Comparison of ENCODE assay signal across 8 mouse cellular contexts in genomic region chr2:105126279-105126678, GRCm38 (mm10). TPM values are rescaled to one million over a fixed set of nuclear protein-coding genes. Genes with fewer than 3 reads are reported as not detected.
DNase-seq lines count a peak whose midpoint lies in the region.

Wt1 (plus strand) TSS chr2:105126529.

- WGBS in heart, embryonic 10.5 days: under 1% methylated on average over 25 of the region's 25 CpGs

- H3K4me1 ChIP-seq in heart, embryonic 10.5 days: peaks cover 40% of the 10 kb centered on the region

- H3K27me3 ChIP-seq in heart, embryonic 10.5 days (ENCODE audit: insufficient read depth, poor library complexity, severe bottlenecking): peaks cover 97% of the 10 kb centered on the region

- no peaks in the 10 kb centered on the region for H3K9me3 ChIP-seq in heart, embryonic 10.5 days

- no peaks in the 10 kb centered on the region for H3K36me3 ChIP-seq in heart, embryonic 10.5 days

- DNase-seq in ovary, adult 18-20 months (ENCODE audit: low spot score): peak; percentile 87
- DNase-seq in ovary, postnatal 10 days (ENCODE audit: low spot score): no peak
- DNase-seq in heart, embryonic 10.5 days (ENCODE audit: low spot score): no peak
- DNase-seq in kidney, adult 9 months: peak; percentile 16
- DNase-seq in lung, postnatal 36 days: peak; percentile 21
- DNase-seq in yolk sac, embryonic 10.5 days (ENCODE audit: low spot score): peak; percentile 51
- no peak for DNase-seq in right cerebral cortex, adult 18-20 months
- DNase-seq in right cerebral cortex, postnatal 25 days: no peak

- H3K4me3 ChIP-seq in heart, embryonic 10.5 days: peak within 1 kb of the TSS; percentile 55

- peak within 1 kb of the TSS; percentile 71 for H3K27ac ChIP-seq in heart, embryonic 10.5 days

RNA-seq across cellular contexts. Expression of gene Wt1, which starts in this region (rescaled TPM):
- polyA plus RNA-seq in heart, embryonic 10.5 days (2016; fragmentation: Nextera tagmentation; extraction: Ambion mirVana): 36.5 and 41.9 TPM in 2 replicates

Comparison
In these comparisons a context has a peak if more than half of its experiments do, and no peak if none do; other contexts are left out.
1. DNase-seq: peak in ovary, adult 18-20 months (single experiment), kidney, adult 9 months (single experiment), lung, postnatal 36 days (single experiment) and yolk sac, embryonic 10.5 days (single experiment); none in ovary, postnatal 10 days (single experiment), heart, embryonic 10.5 days (single experiment), right cerebral cortex, adult 18-20 months (single experiment) and right cerebral cortex, postnatal 25 days (single experiment).